Mouse (Mus musculus): ENCODE measurements at regions not wholly inside any gene's neighbourhood (a gene's known extent, or its start where the extent isn't known, plus 50 kb on each side); places are given as distances from the start of the nearest gene placed in this dataset.
A peak's percentile ranks its signal among the peaks of the same experiment; 100 is the strongest.

DNA sequence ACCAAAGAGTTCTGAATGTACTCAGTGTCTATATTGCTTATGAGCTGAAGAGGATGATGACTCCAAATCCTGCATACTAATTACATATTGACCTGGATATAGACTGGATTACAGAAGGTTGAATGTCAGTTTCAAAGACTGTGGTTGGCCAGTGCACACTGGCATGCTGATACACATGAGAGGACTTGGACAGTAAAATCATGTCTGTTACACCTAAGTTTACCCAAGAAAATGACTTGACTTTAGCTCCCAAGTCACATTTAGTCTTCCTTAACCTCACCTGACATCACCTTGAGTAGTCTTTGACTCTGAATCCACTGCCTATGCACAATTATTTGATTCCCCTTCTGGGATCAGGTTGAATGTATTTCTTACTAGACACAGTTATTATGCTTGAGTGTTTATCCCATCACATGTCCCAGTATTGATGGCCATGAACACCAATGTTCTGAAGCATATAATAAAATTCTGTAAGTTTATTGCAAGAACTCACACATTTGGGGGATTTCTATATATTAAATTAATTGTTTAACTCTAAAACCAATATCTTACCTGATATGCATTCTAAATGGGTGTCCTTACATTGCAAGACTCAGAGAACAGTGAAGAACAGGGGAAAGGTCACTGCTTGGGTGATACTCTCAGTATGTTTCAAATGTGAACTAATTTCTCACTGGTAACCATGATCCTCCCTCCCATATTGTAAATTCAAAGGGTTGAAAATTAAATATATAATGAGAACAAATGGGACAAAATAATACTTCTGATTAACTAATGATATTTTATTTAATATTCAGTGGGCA, 116.0 kb downstream of the Olfr164 start (continued):
- TF ChIP-seq TBP (conservative IDR thresholded peaks at IDR 0.05; ENCODE audit: low read depth, low read length), result no peak

DNA sequence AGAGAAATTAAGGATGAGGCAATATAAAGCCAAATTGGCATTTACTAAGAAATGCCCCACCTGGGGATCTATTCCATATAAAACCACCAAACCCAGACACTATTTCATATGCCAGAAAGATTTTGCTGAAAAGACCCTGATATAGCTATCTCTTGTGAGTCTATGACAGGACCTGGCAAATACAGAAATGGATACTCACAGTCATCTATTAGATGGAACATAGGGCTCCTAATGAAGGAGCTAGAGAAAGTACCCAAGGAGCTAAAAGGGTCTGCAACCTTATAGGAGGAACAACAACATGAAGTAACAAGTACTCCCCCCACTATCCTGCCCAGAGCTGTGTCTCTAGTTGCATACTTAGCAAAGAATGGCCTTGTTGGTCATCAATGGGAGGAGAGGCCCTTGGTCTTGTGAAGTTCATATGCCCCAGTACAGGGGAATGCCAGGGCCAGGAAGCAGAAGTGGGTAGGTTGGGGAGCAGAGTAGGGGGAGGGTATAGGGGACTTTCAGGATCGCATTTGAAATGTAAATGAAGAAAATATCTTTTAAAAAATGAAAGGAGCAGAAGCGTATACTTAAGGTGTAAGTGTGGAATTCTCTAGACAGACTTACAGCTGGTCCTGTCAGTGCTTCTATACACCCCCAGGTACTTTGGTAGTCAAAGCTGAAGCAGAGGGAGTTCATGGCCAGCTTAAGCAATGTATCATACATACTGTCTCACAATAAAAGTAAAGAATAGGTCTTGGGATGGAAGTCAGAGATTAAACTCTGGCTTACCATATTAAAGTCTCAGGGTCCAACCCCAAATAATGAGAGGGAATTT, 128.2 kb downstream of the Olfr164 start:
- H3K9ac ChIP-seq (ENCODE audit: insufficient read depth, low read depth), result peak overlapping the region; percentile 67
- H3K79me2 ChIP-seq (replicated peaks; ENCODE audit: control insufficient read depth, extremely low read depth, insufficient read depth, poor library complexity, severe bottlenecking), result no peaks in the 10 kb centered on the region
- H3K4me2 ChIP-seq (ENCODE audit: insufficient read depth, low read depth, poor library complexity, severe bottlenecking), result peak overlapping the region; percentile 94
- H3K27ac ChIP-seq (ENCODE audit: insufficient read depth, low read depth), result peak overlapping the region; percentile 95
- in situ Hi-C loops (cut with MboI; ENCODE audit: low pct_ligation_motif_present, low pct_unique_long_range_greater_than_20kb, low sequenced_read_pairs), result no loop called here
- H3K36me3 ChIP-seq (replicated peaks in 1 of 2; ENCODE audit: control insufficient read depth in 1 of 2, insufficient read depth in 1 of 2, low read length in 1 of 2), result no peaks in the 10 kb centered on the region
- TF ChIP-seq MAFK (IDR thresholded peaks at IDR 0.05; ENCODE audit: insufficient replicate concordance, low read length), result peak; percentile 60; the same call in 1 of the 2 replicates
- peak; percentile 90 for TF ChIP-seq TBP (conservative IDR thresholded peaks at IDR 0.05; ENCODE audit: low read depth, low read length)
- no peak for TF ChIP-seq UBTF (IDR thresholded peaks at IDR 0.05; ENCODE audit: low read depth, low read length)
- no peak for TF ChIP-seq CTCF (conservative IDR thresholded peaks at IDR 0.05 in 1 of 2, IDR thresholded peaks at IDR 0.05 in 1 of 2; ENCODE audit: low read depth in 2 of 2, low read length in 2 of 2)
- peak; percentile 70 for TF ChIP-seq RCOR1 (conservative IDR thresholded peaks at IDR 0.05; ENCODE audit: low read depth, low read length)
- no peak for TF ChIP-seq GABPA (IDR thresholded peaks at IDR 0.05; ENCODE audit: insufficient replicate concordance, low read depth, low read length)
- TF ChIP-seq MAZ (IDR thresholded peaks at IDR 0.05; ENCODE audit: low read depth, low read length), result peak; percentile 97
- TF ChIP-seq IRF4 (IDR thresholded peaks at IDR 0.05; ENCODE audit: low read depth, low read length), result peak; percentile 78
- 0 out of 2 replicates have a peak, but pooled peaks have one; percentile 63 for TF ChIP-seq KAT2A (IDR thresholded peaks at IDR 0.05; ENCODE audit: insufficient replicate concordance, low read length)
- TF ChIP-seq JUND (conservative IDR thresholded peaks at IDR 0.05; ENCODE audit: low read depth, low read length), result no peak; the same call in 1 of the 2 replicates
- no peak for TF ChIP-seq PAX5 (IDR thresholded peaks at IDR 0.05; ENCODE audit: low read length)
- TF ChIP-seq NELFE (IDR thresholded peaks at IDR 0.05; ENCODE audit: low read depth, low read length), result no peak
- no peak for TF ChIP-seq E2F4 (IDR thresholded peaks at IDR 0.05; ENCODE audit: insufficient replicate concordance, low read depth, low read length)
- TF ChIP-seq ZNF384 (IDR thresholded peaks at IDR 0.05; ENCODE audit: low read depth, low read length), result no peak; the same call in 1 of the 2 replicates
- no peak for TF ChIP-seq ZC3H11A (IDR thresholded peaks at IDR 0.05; ENCODE audit: low read depth, low read length)
- TF ChIP-seq MXI1 (IDR thresholded peaks at IDR 0.05; ENCODE audit: low read depth, low read length), result no peak
- TF ChIP-seq NRF1 (IDR thresholded peaks at IDR 0.05; ENCODE audit: low read depth, low read length), result no peak
- no peak for TF ChIP-seq SIN3A (IDR thresholded peaks at IDR 0.05; ENCODE audit: low read length)
- peak; percentile 90 for TF ChIP-seq TCF12 (IDR thresholded peaks at IDR 0.05; ENCODE audit: low read depth, low read length)
- 0 out of 2 replicates have a peak, but pooled peaks have one; percentile 18 for TF ChIP-seq HCFC1 (IDR thresholded peaks at IDR 0.05; ENCODE audit: low read depth, low read length)
- peak; percentile 52 for TF ChIP-seq ZMIZ1 (IDR thresholded peaks at IDR 0.05; ENCODE audit: low read depth, low read length)
- TF ChIP-seq MEF2A (IDR thresholded peaks at IDR 0.05; ENCODE audit: borderline replicate concordance, low read depth, low read length), result peak; percentile 72
- peak; percentile 61 for TF ChIP-seq ELF1 (IDR thresholded peaks at IDR 0.05; ENCODE audit: low read depth, low read length)
- TF ChIP-seq POLR2AphosphoS2 (IDR thresholded peaks at IDR 0.05; ENCODE audit: low read depth, low read length), result 0 out of 2 replicates have a peak, but pooled peaks have one; percentile 21
- no peak for TF ChIP-seq ZKSCAN1 (IDR thresholded peaks at IDR 0.05; ENCODE audit: borderline replicate concordance, low read depth, low read length)
- peak; percentile 80 for TF ChIP-seq ETS1 (conservative IDR thresholded peaks at IDR 0.05; ENCODE audit: low read depth, low read length)
- TF ChIP-seq JUN (IDR thresholded peaks at IDR 0.05; ENCODE audit: insufficient read depth, low read depth, low read length), result no peak
- peak; percentile 56 for TF ChIP-seq POLR2A (IDR thresholded peaks at IDR 0.05; ENCODE audit: low read depth, low read length)
- TF ChIP-seq CHD2 (IDR thresholded peaks at IDR 0.05; ENCODE audit: low read length), result peak; percentile 76; the same call in 1 of the 2 replicates
- no peak; the same call in 1 of the 2 replicates for TF ChIP-seq SMC3 (IDR thresholded peaks at IDR 0.05; ENCODE audit: low read depth, low read length)
- peak; percentile 52; the same call in 1 of the 2 replicates for TF ChIP-seq EP300 (IDR thresholded peaks at IDR 0.05; ENCODE audit: low read length)
- peak; percentile 55 for TF ChIP-seq BHLHE40 (IDR thresholded peaks at IDR 0.05; ENCODE audit: low read depth, low read length)
- H3K4me1 ChIP-seq (ENCODE audit: control insufficient read depth in 1 of 2, insufficient read depth in 2 of 2), result peaks cover 7 to 44% of the 10 kb centered on the region in 2 experiments; a peak in 3 of 4 replicates
- H3K4me3 ChIP-seq (replicated peaks in 1 of 3; ENCODE audit: low read depth in 2 of 3, low read length in 2 of 3, poor library complexity in 1 of 3), result no peak overlapping the region
- dilution Hi-C loops (cut with MboI; ENCODE audit: extremely low pct_ligation_motif_present, extremely low pct_unique_long_range_greater_than_20kb, low sequenced_read_pairs), result no loop called here
- peak; percentile 48 for DNase-seq (ENCODE audit: extremely low read depth)
- no peaks in the 10 kb centered on the region for H3K9me3 ChIP-seq (replicated peaks; ENCODE audit: low read length)
- no peaks in the 10 kb centered on the region for H3K27me3 ChIP-seq (replicated peaks)
